Mouse (Mus musculus) CH12.LX (cell line): ENCODE data around the gene Mrpl51. TPM values are rescaled to one million over a fixed set of nuclear protein-coding genes. Genes with fewer than 3 reads are reported as not detected.

ENCODE experiments used
- DNase-seq: peaks from one replicate; pipeline ENCODE4 v3.0.0-alpha.2; 2013; ENCODE audit errors: extremely low read depth
- H3K27ac ChIP-seq: 2 replicates; pipeline ENCODE4 v1.5.1; 2012; ENCODE audit warnings: low read depth, mild to moderate bottlenecking, control low read depth, moderate library complexity; ENCODE audit not compliant: insufficient read depth
- H3K27me3 ChIP-seq: replicated peaks from 2 replicates; pipeline ENCODE3; 2012; ENCODE audit warnings: inconsistent platforms
- H3K36me3 ChIP-seq, 2 experiments: replicated peaks in 1 of 2; 2 replicates each; pipeline versions ENCODE3 to v1.6.1; 2012; ENCODE audit warnings: inconsistent platforms in 1 of 2, low read length in 1 of 2, mild to moderate bottlenecking in 1 of 2, mixed read lengths in 1 of 2, moderate library complexity in 1 of 2; ENCODE audit not compliant: control insufficient read depth in 1 of 2, insufficient read depth in 1 of 2
- H3K4me1 ChIP-seq, 2 experiments: 2 replicates each; pipeline ENCODE4 v1.6.1; 2012; ENCODE audit warnings: inconsistent platforms in 1 of 2, moderate library complexity in 1 of 2; ENCODE audit not compliant: insufficient read depth in 2 of 2, control insufficient read depth in 1 of 2
- H3K4me2 ChIP-seq: 2 replicates; pipeline ENCODE4 v1.6.1; 2012; ENCODE audit warnings: low read depth, mild to moderate bottlenecking, control low read depth; ENCODE audit not compliant: poor library complexity, insufficient read depth, severe bottlenecking
- H3K4me3 ChIP-seq, 3 experiments: fragments of 150-350 bp in 1 of 3; sonication (generic) in 1 of 3; replicated peaks in 1 of 3; 2 replicates each; pipeline versions ENCODE3 to v1.5.1; 2011 to 2012; ENCODE audit warnings: low read depth in 2 of 3, low read length in 2 of 3, mild to moderate bottlenecking in 2 of 3, moderate library complexity in 2 of 3, control low read depth in 1 of 3, improper control_type of control experiment in 1 of 3, inconsistent platforms in 1 of 3, mixed read lengths in 1 of 3; ENCODE audit not compliant: poor library complexity in 1 of 3
- H3K79me2 ChIP-seq: replicated peaks from 2 replicates; pipeline ENCODE4 v1.6.1; 2012; ENCODE audit warnings: mild to moderate bottlenecking, moderate library complexity; ENCODE audit not compliant: control insufficient read depth, poor library complexity, insufficient read depth, severe bottlenecking; ENCODE audit errors: extremely low read depth
- H3K9ac ChIP-seq: 2 replicates; pipeline ENCODE4 v1.6.1; 2012; ENCODE audit warnings: low read depth, mild to moderate bottlenecking, control low read depth, moderate library complexity; ENCODE audit not compliant: insufficient read depth
- H3K9me3 ChIP-seq: replicated peaks from 2 replicates; pipeline ENCODE3; 2012; ENCODE audit warnings: low read length, inconsistent platforms, mixed read lengths
- BHLHE40 ChIP-seq: IDR thresholded peaks from 2 replicates; pipeline ENCODE4 v1.6.1; 2011; ENCODE audit warnings: mild to moderate bottlenecking, low read depth, low read length, improper control_type of control experiment
- CHD2 ChIP-seq: IDR thresholded peaks from 2 replicates; pipeline ENCODE4 v1.6.1; 2011; ENCODE audit warnings: low read length, improper control_type of control experiment
- CTCF ChIP-seq, 2 experiments: IDR thresholded peaks in 1 of 2; conservative IDR thresholded peaks in 1 of 2; 2 replicates each; pipeline ENCODE4 v1.5.1; 2011 to 2012; ENCODE audit warnings: low read depth in 2 of 2, low read length in 2 of 2, improper control_type of control experiment in 1 of 2, inconsistent platforms in 1 of 2, mild to moderate bottlenecking in 1 of 2, moderate library complexity in 1 of 2
- ETS1 ChIP-seq: conservative IDR thresholded peaks from 2 replicates; pipeline ENCODE4 v1.6.1; 2012; ENCODE audit warnings: low read depth, mild to moderate bottlenecking, inconsistent platforms, low read length, improper control_type of control experiment, moderate library complexity
- IRF4 ChIP-seq: IDR thresholded peaks from 2 replicates; pipeline ENCODE4 v1.6.1; 2014; ENCODE audit warnings: low read depth, mild to moderate bottlenecking, inconsistent platforms, low read length, improper control_type of control experiment
- JUND ChIP-seq: conservative IDR thresholded peaks from 2 replicates; pipeline ENCODE4 v1.6.1; 2011; ENCODE audit warnings: low read depth, low read length, improper control_type of control experiment
- RAD21 ChIP-seq: IDR thresholded peaks from 2 replicates; pipeline ENCODE4 v1.6.1; 2011; ENCODE audit warnings: low read depth, mild to moderate bottlenecking, low read length, improper control_type of control experiment, moderate library complexity
- RCOR1 ChIP-seq: conservative IDR thresholded peaks from 2 replicates; pipeline ENCODE4 v1.6.1; 2012; ENCODE audit warnings: low read depth, mild to moderate bottlenecking, inconsistent platforms, low read length, improper control_type of control experiment
- SIN3A ChIP-seq: IDR thresholded peaks from 2 replicates; pipeline ENCODE4 v1.6.1; 2012; ENCODE audit warnings: low read length, improper control_type of control experiment, inconsistent platforms
- SMC3 ChIP-seq: IDR thresholded peaks from 2 replicates; pipeline ENCODE4 v1.6.1; 2011; ENCODE audit warnings: low read depth, low read length, improper control_type of control experiment
- TBP ChIP-seq: conservative IDR thresholded peaks from 2 replicates; pipeline ENCODE4 v1.6.1; 2011; ENCODE audit warnings: low read depth, low read length, improper control_type of control experiment
- ZC3H11A ChIP-seq: IDR thresholded peaks from 2 replicates; pipeline ENCODE4 v1.6.1; 2012; ENCODE audit warnings: low read depth, mild to moderate bottlenecking, inconsistent platforms, low read length, improper control_type of control experiment
- ZKSCAN1 ChIP-seq: IDR thresholded peaks from 2 replicates; pipeline ENCODE4 v1.6.1; 2012; ENCODE audit warnings: low read depth, inconsistent platforms, low read length, improper control_type of control experiment, borderline replicate concordance
- ZNF384 ChIP-seq: IDR thresholded peaks from 2 replicates; pipeline ENCODE4 v1.6.1; 2012; ENCODE audit warnings: low read depth, low read length, improper control_type of control experiment, inconsistent platforms
- dilution Hi-C: fragments of 300-500 bp; cut with MboI; formaldehyde crosslinking; loops from 2 replicates; pipeline ENCODE4 v1.14.3; 2020; ENCODE audit warnings: low sequenced_read_pairs; ENCODE audit not compliant: extremely low pct_unique_long_range_greater_than_20kb, extremely low pct_ligation_motif_present
- in situ Hi-C: fragments of 300-500 bp; cut with MboI; formaldehyde crosslinking; loops from 3 replicates; pipeline ENCODE4 v1.14.3; 2019; ENCODE audit warnings: low sequenced_read_pairs, low pct_ligation_motif_present, low pct_unique_long_range_greater_than_20kb, mixed read lengths
- polyA plus RNA-seq: library from polyadenylated mRNA; unstranded; fragments of >175 nt; gene quantifications from 2 replicates; pipeline ENCODE4 v1.2.1, GENCODE M21; 2012; ENCODE audit warnings: low read depth; ENCODE audit not compliant: insufficient read length
- total RNA-seq, 2 experiments: library from RNA; depleted of rRNA; stranded (reverse); fragments of 300-350 nt in 1 of 2; fragments of >200 nt in 1 of 2; gene quantifications; 2 replicates each; pipeline ENCODE4 v1.2.3; 2012 to 2014

Mrpl51 gene
- total and polyA plus RNA-seq, 3 experiments, result 120 to 184 (median 161) TPM

DNA sequence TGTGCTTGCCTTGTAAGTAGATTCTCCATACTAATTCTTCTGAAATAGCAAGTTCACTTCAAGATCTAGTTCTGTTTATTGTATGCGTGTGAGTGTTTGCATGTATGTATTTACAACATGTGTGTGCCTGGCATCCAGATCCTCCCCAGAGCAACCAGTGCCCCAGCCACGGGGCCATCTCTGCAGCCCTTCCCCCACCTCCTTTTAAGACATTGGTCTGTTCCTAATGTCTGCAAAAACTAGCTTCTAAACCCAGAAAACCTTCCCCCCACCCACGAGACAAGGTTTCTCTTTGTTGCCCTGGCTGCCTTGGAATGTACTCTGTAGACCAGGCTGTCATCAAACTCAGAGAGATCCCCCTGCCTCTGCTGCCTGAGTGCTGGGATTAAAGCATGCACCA is 31.0 kb downstream of the Mrpl51 start:
- no peaks in the 10 kb centered on the region for H3K9me3 ChIP-seq
- DNase-seq, result no peak
- H3K36me3 ChIP-seq, result peaks cover 37 to 82% of the 10 kb centered on the region in 2 experiments
- H3K4me2 ChIP-seq, result no peak overlapping the region
- TF ChIP-seq IRF4 (no peak), ZC3H11A (no peak), BHLHE40 (no peak), JUND (no peak), ETS1 (no peak), ZNF384 (no peak), TBP (no peak), RCOR1 (no peak), ZKSCAN1 (no peak)
- TF ChIP-seq, all 38 proteins: peak for 0
- Histone ChIP-seq H3K4me3 (no peak overlapping the region), H3K27ac (no peak overlapping the region), H3K4me1 (peaks cover 4 to 32% of the 10 kb centered on the region in 2 experiments; a peak in 3 of 4 replicates), H3K9ac (no peak overlapping the region), H3K79me2 (no peaks in the 10 kb centered on the region), H3K27me3 (no peaks in the 10 kb centered on the region)
- dilution Hi-C loops (no loop called here), in situ Hi-C loops (loop anchor here (5.0 kb wide), 1 partner anchor 50 kb away; no protein-coding TSS in a partner anchor)

DNA sequence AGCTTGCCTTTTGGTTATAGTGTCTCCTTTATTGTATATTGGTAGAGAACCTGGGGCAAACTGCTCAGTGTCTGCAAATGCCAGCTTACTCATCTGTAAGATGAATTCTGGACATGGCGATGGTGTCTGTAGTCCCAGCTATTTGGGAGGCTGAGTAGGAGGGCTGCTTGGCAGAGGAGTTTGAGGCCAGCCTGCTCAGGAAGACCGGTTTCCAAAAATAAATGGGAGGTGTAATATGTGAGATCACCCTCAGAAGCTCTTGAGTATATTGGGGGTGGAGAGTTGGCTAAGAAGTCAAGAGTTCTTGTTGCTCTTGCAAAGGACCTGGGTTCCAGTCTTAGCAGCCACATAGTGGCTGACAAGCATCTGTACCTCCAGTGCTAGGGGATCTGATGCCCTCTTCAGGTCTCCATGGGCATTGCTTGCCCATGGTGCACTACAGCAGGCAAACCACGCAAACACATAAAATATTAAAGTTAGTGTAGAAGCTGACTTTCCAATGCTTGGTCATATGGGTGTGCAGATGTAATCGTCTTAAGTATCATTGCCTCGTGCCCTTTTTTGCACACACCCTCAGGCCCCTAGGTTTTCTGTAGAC is 34.0 kb downstream of the Mrpl51 start:
- Histone ChIP-seq H3K27ac (no peak overlapping the region), H3K4me2 (no peak overlapping the region), H3K27me3 (no peaks in the 10 kb centered on the region), H3K4me3 (no peak overlapping the region), H3K9ac (no peak overlapping the region), H3K9me3 (no peaks in the 10 kb centered on the region), H3K79me2 (no peaks in the 10 kb centered on the region), H3K36me3 (peaks cover 56 to 86% of the 10 kb centered on the region in 2 experiments), H3K4me1 (peaks cover 11 to 33% of the 10 kb centered on the region in 2 experiments)
- in situ Hi-C loops (no loop called here), dilution Hi-C loops (no loop called here)
- peak; percentile 36 for DNase-seq
- TF ChIP-seq CTCF (conservative IDR thresholded peaks at IDR 0.05 in 1 of 2, IDR thresholded peaks at IDR 0.05 in 1 of 2; ENCODE audit: low read depth in 2 of 2, low read length in 2 of 2) (peak; percentile 65 to 66), RAD21 (peak; percentile 51), CHD2 (no peak), TBP (no peak), SIN3A (no peak), SMC3 (peak; percentile 34)
- TF ChIP-seq, all 38 proteins: peak for 3
